Mouse (Mus musculus): ENCODE data around the gene Adamts17.

Gene Adamts17

DNA sequence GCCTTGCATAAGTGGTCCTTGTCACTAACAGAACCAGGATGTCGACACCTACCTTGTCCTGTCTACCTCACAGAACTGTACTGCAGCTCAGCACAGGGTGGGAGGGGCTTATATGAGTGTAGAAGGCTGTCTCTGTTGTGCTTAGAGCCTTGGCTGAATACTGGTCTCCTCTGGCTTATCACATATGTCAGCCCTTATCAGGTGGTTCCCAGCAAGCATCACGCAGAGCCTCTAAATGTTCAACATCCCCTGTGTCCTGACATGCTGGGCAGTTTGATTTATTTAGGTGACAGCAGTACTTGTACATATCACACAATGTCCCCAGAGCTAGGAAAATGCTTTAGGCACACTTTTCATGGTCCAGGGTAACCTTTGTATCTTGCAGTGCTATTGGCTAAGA lies 191.7 kb downstream of the Adamts17 start:
- DNase-seq (ENCODE audit: low spot score in 2 of 2): no peak

GRCm38 (mm10) chr7:67032616-67033015 lies 193.1 kb downstream of the Adamts17 start:
- DNase-seq (ENCODE audit: low spot score in 2 of 2): no peak

DNA sequence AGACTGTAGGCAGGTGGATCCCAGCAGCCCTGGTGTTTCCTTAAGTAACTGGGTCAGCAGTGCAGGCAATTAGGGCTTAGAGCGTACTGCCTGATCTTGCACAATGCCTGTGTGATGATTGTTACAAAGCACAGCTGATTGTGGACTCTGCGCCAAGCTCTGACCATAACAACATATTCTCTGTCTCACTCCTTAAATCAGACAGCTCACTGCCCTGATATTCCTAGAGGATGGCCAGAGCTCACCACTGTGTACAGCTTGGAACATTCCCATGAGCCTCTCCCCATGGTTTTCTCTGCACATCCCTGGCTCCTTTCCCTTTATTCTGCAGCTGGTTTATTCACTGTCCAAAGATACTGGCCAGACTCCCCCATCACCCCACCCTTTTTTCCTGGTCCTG lies 194.8 kb downstream of the Adamts17 start:
- no peak for DNase-seq (ENCODE audit: low spot score in 2 of 2)

- no peak for DNase-seq (ENCODE audit: low spot score in 2 of 2)
Measured at GRCm38 (mm10) chr7:67035246-67035645, 195.7 kb downstream of the Adamts17 start.

GRCm38 (mm10) chr7:67035661-67036060 lies 196.1 kb downstream of the Adamts17 start:
- no peak for DNase-seq (ENCODE audit: low spot score in 2 of 2)

DNA sequence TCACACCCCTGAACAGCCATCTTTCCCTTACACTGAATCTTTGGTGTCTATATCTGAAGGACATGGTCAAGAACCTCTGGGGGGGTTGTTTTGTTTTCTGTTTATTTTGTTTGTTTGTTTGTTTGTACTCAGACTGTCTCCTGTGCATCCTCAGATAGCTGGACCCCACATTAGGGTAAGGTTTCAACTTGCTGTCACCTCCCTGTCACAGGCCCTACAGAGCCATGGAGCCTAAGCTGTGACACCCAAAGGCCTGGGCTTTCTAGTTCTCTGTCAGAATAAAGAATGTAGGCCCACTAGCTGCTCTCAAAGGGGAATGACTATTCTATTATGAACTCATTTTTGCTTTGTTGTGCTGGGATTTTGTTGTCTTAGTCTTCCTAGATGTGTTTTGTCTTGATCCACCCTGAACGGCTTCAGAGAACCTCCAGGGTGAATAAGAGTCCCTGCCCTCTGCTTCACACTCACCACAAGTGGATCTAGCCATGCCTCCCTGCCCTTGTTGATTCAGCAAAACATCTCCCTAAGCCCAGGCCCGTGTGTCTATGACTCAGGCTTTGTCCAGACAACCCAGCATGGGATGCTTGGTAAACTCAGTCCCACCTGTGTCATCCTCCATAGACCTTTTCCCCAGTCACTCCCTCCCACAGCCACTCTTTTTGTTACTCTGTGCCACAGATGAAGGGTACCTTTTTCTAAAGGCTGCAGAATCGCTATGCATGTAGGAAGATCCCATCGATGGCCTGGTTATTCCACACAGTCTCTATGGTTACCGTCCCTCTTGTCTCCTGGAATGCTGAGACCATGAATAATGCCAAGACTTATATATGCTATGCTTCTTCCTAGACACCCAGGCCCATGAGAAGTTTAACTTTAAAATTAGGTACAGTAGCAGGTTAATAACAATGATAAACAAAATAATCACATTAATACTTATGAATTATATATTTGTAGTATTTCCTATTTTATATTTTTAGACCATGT lies 197.3 kb downstream of the Adamts17 start:
- no peak for DNase-seq (ENCODE audit: low spot score in 2 of 2)

DNA sequence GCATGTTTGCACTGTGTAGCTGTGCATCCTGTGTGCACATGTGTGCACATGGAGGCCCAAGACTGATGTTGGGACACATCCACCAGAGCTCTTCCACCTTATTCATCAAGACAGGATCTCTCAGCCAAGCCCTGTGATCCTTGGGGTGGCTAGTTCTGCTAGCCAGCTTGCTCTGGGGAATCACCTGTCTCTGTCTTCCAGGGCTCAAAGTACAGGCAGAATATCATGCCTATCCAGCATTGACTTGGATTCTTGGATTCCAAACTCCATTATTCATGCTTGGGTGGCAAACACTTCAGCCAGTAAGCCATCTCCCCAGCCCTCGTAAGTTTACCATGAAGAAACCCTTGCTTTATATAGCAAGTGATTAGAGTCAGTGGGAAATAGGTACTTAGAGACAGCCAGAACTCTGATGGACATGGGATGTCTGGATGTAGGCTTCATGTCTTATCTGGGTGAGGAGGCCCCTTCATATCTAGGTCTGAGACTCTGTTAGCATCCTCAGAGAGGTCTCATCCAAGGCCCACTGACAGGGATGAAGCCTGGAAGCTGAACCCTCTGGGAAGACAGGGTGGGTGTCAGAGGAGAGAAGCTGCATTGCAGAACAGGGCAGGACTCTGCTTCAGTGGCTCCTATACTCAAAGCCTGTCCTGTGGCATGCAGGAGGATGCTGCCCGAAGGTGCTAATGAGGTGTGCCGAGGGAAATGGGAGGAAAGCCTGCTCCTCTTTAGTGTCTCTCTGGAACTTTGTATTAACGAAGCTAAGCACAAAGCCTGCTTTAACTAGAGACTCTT lies 198.4 kb downstream of the Adamts17 start:
- no peak for DNase-seq (ENCODE audit: low spot score in 2 of 2)

DNA sequence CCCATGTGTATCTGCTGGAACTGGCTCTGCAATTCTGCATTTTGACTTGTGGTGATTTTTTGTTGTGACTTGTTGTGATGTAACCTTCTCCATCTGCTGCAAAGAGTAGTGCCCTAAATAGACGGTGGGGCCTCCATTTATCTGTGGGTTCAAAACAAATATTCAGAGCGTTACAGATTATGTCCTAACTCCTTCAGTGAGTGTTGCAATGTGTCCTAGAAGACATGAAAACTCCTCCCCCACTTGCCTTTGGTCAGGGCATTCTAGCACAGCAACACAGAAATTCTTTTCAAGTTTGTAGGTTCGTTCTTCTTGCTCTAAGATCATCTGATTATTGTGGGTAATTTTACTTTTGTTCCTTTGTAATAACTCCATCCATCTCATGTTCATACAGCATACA lies 199.6 kb downstream of the Adamts17 start:
- no peak for DNase-seq (ENCODE audit: low spot score in 2 of 2)

- no peak for DNase-seq (ENCODE audit: low spot score in 2 of 2)
Measured at GRCm38 (mm10) chr7:67039861-67040260, 200.3 kb downstream of the Adamts17 start.

GRCm38 (mm10) chr7:67041685-67042084 lies 202.2 kb downstream of the Adamts17 start:
- no peak for DNase-seq (ENCODE audit: low spot score in 2 of 2)

- DNase-seq (ENCODE audit: low spot score in 2 of 2): no peak
Measured at GRCm38 (mm10) chr7:67044121-67044817, 204.7 kb downstream of the Adamts17 start.

GRCm38 (mm10) chr7:67045202-67045601 lies 205.7 kb downstream of the Adamts17 start:
- no peak for DNase-seq (ENCODE audit: low spot score in 2 of 2)

DNA sequence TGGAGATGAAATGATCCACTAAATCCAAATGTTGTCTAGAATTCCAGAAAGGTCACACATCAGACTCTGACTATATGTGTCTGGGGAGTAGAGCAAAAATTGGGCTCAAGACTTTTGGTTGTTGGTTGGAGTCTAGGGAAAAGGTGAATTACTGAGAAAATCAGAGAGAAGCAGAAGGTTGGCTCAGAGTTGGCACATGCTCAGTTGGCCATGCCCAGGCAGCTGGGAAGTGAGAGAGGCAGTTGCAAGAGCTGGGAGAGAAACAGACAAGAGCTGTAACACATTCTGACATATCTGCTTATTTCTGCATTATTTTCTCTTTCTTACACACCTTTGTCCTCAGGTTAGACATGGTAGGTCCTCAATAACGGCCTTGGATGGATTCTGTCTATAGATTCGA lies 209.7 kb downstream of the Adamts17 start:
- no peak for DNase-seq (ENCODE audit: low spot score in 2 of 2)

- no peak for DNase-seq (ENCODE audit: low spot score in 2 of 2)
Measured at GRCm38 (mm10) chr7:67050424-67050823, 210.9 kb downstream of the Adamts17 start.

DNA sequence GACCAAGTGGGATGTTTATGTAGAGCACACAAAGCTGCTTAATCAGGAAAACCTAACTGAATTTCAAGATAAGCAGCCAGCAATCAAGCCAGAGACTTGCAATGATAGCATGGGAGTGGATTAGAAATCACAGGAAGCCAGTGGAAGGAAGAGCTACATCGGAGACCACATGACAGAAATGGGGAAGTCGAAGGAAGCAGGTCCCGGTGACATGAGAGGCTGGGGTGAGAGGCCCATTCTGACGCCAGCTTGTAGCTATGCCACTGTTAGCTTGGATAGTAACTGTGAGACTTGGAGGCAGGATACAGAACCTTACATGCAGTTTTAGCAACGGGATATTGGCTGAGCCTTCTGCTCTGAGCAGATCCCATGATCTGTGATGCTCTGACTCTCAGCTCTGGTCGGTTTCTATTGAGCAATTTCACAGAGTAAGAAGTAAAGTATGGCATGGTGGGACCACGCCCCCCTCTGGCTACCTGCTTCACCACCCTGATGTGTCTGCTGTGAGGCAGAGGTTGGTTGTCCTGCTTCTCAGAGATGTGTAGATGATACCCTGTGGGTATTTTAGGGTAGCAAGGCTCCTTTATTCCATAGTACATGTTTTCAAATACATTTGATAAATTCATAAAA lies 211.7 kb downstream of the Adamts17 start:
- no peak for DNase-seq (ENCODE audit: low spot score in 2 of 2)

GRCm38 (mm10) chr7:67054876-67055275 lies 215.3 kb downstream of the Adamts17 start:
- no peak for DNase-seq (ENCODE audit: low spot score in 2 of 2)

DNA sequence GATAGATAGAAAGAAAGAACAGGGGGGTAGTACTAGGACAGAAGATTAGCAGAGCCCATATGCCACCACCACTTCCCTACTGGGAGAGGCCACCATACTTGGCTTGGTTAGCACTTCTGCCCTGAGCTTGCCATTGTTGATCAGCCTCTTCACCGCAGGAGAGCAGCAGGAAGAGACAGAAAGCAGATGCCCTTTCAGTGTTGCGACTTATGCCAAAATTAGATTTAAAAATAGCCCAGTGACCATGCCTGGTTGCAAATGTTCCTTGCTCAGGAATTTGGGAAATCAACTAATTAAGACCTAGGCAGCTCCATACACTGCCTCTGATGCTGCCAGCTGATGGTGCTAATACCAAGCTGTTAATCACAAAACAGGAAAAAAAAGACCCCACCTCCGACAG lies 216.0 kb downstream of the Adamts17 start:
- DNase-seq (ENCODE audit: low spot score in 2 of 2): no peak

DNA sequence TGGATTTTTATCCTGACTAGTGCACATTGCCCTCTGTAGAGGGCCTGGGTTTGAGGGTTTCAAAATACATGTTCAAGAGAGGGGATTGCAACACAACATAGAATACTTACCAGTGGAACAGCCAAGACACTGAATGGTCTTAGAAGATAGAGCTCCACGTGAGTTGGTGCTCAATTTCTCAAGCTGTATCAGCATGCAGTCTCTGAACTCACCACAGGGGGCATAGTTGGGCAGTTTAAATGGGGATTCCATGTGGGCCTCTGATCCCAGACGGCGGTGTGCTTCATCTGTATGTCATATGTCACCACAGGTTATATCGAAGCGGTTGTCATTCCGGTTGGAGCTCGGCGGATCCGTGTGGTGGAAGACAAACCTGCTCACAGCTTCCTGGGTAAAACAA lies 222.2 kb downstream of the Adamts17 start:
- DNase-seq (ENCODE audit: low spot score in 2 of 2): peak in 1 of 2 experiments; percentile 22

DNA sequence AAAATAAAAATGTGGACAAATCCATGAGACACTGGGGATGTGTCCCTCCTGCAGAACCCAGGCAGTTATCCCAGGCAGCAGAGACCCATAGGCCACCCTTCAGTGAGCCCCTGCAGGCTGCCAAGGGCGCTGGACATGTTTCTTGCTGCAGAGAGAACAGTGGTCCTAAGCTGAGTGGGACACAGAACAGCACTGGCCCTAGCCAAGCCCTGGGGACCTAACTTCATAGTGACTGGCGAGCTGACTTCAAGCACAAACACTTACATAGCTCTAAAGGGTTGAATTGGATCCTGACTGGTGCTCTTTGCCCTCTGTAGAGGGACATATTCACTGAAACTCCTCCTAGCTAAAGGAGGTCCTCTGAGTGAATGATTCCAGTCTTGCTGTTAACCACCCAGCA lies 223.0 kb downstream of the Adamts17 start:
- no peak for DNase-seq (ENCODE audit: low spot score in 2 of 2)

DNA sequence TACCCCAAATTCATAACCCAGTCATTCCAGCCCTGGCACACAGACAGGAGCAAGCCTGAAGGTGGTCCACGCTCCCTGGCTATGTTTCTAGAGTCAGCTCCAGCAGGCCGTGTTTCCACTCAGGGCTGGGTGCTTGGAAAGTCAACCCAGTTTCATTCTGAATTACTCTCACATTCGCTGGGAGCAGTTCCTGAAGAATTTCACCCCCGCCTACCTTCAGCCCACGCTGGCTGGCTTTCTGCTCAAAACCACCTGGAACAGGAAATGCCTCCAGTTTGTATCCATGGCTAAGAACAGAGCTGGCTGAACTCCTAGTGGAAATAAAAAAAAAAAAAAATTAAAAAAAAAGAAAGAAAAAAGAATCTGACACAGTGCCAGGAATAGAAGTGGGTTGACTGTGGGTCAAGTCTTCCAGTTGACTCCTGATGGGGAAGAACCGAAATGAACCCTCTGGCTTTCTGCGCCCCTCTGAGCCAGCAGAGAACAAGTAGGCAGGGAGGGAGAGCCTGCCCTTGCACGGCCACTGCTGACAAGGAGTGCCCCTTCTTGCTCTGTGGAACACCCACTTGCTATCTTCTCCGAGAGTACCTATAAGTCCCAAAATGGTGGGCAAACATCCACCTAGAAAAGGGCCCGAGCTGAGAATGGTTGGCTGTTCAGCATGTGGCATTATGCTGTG lies 225.2 kb downstream of the Adamts17 start:
- DNase-seq (ENCODE audit: low spot score in 2 of 2): peak; percentile 38 to 60

DNA sequence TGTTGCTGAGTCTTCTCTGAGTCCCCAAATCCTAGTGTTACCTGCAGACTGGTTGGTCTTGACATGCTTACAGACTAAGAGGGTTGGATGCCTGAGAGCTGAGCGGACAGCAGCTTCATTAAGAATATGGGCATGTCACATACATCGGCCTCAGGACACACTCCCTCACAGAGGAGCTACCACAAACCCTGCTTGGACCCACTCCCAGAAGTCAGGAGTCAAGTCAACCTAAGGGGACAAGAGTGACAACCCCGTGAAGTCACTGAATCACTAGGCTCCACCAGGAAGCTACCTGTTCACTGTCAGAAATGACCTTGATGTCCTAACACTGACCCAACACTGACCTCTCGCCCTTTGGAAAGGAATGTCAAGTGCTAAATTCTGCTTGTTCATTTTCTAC lies 226.1 kb downstream of the Adamts17 start:
- no peak for DNase-seq (ENCODE audit: low spot score in 2 of 2)

All from frontal cortex, postnatal 25 days (tissue).